Mouse (Mus musculus): ENCODE data around the gene Utrn. TPM values are rescaled to one million over a fixed set of nuclear protein-coding genes. Genes with fewer than 3 reads are reported as not detected.

Gene Utrn
- polyA plus RNA-seq, 1 experiment from 2014 or later: 89.8 TPM

DNA sequence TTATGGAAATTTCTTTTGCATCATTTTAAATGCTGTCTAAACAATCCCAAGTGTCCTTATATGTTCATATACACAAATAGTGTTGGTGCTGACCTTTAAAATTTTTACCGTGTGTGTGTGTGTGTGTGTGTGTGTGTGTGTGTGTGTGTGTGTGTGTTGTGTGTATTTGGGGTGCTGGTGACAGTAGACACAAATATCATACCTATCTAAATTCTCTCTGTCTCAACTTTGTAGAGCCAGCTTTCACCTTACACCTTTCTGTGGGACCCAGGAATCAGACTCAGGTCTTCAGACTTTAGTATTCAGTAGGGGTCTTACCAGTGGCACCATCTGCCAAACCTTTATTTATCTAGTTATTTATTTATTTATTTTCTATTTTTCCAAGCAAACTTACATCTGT lies 681 bp upstream of the Utrn start:
- Histone ChIP-seq H3K27ac (replicated peaks) (no peak overlapping the region), H3K4me1 (peaks cover 13% of the 10 kb centered on the region), H3K27me3 (no peaks in the 10 kb centered on the region), H3K9ac (no peak overlapping the region), H3K4me2 (replicated peaks) (peak overlapping the region; percentile 86), H3K9me3 (replicated peaks) (no peaks in the 10 kb centered on the region), H3K4me3 (replicated peaks) (peak overlapping the region; percentile 78), H3K36me3 (no peaks in the 10 kb centered on the region)
- no peak for ATAC-seq (ENCODE audit: insufficient number of reproducible peaks, low FRiP score, low TSS enrichment, low read depth)
- 22% methylated on average over 1 of the region's 1 CpGs for WGBS

DNA sequence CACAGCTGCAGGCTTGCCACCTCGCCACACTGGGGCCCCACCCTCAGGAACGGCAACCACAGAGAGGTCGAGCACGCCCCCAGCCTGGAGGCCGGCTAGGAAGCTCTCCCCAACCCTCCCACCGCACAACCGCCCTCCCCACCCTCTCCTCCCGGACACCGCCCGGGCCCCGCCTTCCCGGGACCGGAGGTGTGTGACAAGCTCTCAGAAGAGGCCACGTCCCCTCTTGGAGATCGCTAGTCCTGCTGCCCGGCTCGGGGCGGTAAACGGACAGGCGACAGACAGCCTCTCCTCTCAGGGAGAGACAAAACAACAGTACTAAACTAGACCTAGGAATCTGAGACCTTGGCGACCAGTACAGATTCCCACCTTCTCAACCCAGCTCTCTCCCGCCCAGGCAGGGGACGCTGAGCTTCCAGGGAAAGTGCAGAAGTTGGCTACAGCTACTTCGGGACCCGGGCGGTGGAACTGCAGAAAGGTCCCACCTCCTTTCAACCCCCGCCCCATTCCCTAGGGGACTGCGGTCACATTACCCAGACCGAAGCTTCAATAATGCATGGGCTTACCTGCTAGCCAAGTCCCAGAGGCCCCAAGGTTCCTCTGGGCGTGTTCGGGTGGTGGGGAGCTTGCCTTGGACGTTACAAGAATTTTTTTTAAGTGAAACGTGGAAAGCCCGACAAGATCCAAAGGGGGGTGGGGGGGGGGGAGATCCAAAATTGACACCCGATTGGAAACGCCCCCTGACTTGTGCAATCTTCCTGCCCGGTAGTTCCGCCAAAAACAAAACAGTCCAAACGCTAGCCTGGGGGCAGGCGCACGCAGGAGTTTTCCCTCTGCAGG lies 756 bp downstream of the Utrn start:
- peak overlapping the region; percentile 95 for H3K27ac ChIP-seq (replicated peaks)
- ATAC-seq (ENCODE audit: insufficient number of reproducible peaks, low FRiP score, low TSS enrichment, low read depth): peak; percentile 84
- H3K36me3 ChIP-seq: no peaks in the 10 kb centered on the region
- H3K4me1 ChIP-seq: peaks cover 13% of the 10 kb centered on the region
- H3K4me3 ChIP-seq (replicated peaks): peak overlapping the region; percentile 78
- H3K9ac ChIP-seq: peak overlapping the region; percentile 81
- H3K9me3 ChIP-seq (replicated peaks): no peaks in the 10 kb centered on the region
- 0% methylated on average over 41 of the region's 41 CpGs for WGBS
- peak overlapping the region; percentile 86 for H3K4me2 ChIP-seq (replicated peaks)
- H3K27me3 ChIP-seq: no peaks in the 10 kb centered on the region

DNA sequence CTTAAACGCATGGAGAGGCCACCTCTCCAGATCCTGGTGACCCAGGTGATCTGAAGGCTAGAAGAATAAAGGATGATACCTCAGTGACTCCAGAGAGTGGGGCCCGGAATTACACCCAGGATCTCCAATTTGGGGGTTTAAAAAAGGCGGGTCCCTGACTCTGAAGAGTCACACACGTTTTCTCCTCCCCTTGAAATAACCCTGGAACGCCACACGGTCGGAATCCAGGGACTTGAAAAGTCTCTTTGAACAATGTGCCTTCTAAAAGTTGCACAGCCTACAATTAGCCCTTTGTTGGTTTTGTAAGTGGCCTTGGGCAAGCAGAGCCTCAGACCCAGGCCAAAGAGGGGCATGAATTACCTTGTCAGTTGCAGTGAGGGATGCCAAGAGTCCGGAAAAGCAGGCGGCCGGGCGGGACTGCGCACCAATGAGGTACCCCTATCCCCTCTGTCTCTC lies 1.4 kb downstream of the Utrn start:
- Histone ChIP-seq H3K36me3 (no peaks in the 10 kb centered on the region), H3K4me3 (replicated peaks) (peak overlapping the region; percentile 78), H3K9ac (peak overlapping the region; percentile 81), H3K4me1 (peaks cover 13% of the 10 kb centered on the region), H3K4me2 (replicated peaks) (peak overlapping the region; percentile 86), H3K9me3 (replicated peaks) (no peaks in the 10 kb centered on the region), H3K27ac (replicated peaks) (peak overlapping the region; percentile 95), H3K27me3 (no peaks in the 10 kb centered on the region)
- 0% methylated on average over 12 of the region's 12 CpGs for WGBS
- ATAC-seq (ENCODE audit: insufficient number of reproducible peaks, low FRiP score, low TSS enrichment, low read depth): no peak; the same call in 1 of the 2 replicates

DNA sequence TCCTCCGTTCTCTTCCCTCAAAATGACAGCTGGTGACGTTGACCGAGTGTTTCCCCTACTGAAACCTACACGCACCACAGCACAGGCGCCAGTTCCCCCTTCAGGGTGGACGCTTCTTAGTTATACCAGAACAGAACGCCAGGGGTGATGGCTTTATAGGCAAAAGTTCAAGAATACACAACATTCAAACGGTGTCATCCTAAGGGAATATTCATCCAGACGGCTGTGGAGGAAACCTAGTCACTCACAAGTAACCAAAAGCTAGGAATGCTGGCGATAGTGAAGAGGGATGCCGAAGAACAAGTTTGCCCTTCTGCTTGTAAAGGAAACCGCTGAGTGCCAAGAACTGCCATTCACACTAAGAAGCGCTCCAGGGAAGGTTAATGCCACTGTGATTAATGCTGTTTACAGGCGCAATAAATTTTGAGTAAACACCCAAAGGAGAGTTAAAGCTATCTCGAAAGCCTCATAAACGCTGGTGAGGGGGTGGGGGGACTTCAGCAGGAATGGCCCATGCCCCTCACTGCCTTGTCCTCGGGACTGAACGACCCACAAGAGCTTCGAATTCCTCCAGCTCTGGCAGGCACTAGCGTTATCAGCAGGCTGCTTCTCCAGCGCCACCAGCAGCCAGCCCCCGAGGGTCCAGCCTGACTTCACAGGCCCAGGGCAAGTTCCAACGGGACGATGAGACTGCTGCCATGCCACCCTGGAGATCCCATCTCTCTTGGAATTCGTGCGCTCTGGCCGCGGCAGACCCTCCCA lies 2.0 kb downstream of the Utrn start:
- peak overlapping the region; percentile 81 for H3K9ac ChIP-seq
- no peak for ATAC-seq (ENCODE audit: insufficient number of reproducible peaks, low FRiP score, low TSS enrichment, low read depth)
- peak overlapping the region; percentile 95 for H3K27ac ChIP-seq (replicated peaks)

DNA sequence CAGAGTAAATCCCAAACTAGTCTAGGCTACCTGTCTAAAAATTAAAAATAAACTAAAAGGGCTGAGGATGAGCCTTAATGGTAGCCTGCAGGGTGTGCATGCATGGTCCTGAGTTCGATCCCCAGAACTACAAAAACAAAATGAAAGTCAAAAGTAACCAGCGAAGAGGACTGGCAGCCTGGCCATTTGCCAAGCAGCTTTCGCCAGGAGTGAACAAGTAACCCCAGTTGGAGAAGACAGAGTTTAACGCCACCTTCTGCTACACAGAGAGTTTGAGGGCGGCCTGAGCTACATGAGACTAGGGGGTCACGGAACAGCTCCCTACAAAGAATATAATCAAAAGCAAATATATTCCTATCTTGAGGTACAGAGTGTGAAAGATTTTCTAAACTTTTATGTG lies 4.0 kb downstream of the Utrn start:
- no peak overlapping the region for H3K27ac ChIP-seq (replicated peaks)
- peaks cover 8% of the 10 kb centered on the region; the same call in 1 of the 2 replicates for H3K36me3 ChIP-seq
- WGBS: 79% methylated on average over 6 of the region's 6 CpGs
- H3K4me1 ChIP-seq: peaks cover 19% of the 10 kb centered on the region
- H3K27me3 ChIP-seq: no peaks in the 10 kb centered on the region
- H3K9ac ChIP-seq: no peak overlapping the region
- H3K9me3 ChIP-seq (replicated peaks): no peaks in the 10 kb centered on the region
- H3K4me3 ChIP-seq (replicated peaks): no peak overlapping the region
- no peak for ATAC-seq (ENCODE audit: insufficient number of reproducible peaks, low FRiP score, low TSS enrichment, low read depth)
- no peak overlapping the region for H3K4me2 ChIP-seq (replicated peaks)

More for the DNA sequence above, 2.0 kb downstream of the Utrn start:
- H3K4me2 ChIP-seq (replicated peaks): peak overlapping the region; percentile 86
- peak overlapping the region; percentile 78 for H3K4me3 ChIP-seq (replicated peaks)
- no peaks in the 10 kb centered on the region for H3K9me3 ChIP-seq (replicated peaks)
- no peaks in the 10 kb centered on the region for H3K36me3 ChIP-seq
- no peaks in the 10 kb centered on the region for H3K27me3 ChIP-seq
- peaks cover 13% of the 10 kb centered on the region for H3K4me1 ChIP-seq
- WGBS: 3% methylated on average over 28 of the region's 28 CpGs

DNA sequence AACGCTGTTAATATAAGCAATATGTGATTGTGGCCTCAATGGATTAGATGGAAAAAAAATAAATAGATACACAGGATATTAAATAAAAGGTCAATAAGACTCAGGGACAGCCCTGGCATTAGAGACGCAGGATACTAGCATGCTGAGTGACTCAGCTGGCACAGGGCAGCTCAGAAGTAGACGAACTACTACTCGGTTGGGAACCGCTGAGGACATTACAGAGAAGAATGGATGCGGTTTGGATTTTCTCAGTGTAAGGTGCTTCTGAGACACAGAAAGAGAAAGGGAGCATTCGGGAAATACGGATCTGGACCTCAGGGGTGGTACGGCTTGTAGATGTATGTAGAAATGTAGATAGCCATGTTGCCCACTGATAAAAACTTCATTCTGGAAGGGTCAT lies 5.6 kb downstream of the Utrn start:
- no peaks in the 10 kb centered on the region for H3K27me3 ChIP-seq
- no peak overlapping the region for H3K9ac ChIP-seq
- H3K4me3 ChIP-seq (replicated peaks): no peak overlapping the region
- no peak overlapping the region for H3K27ac ChIP-seq (replicated peaks)
- no peaks in the 10 kb centered on the region for H3K9me3 ChIP-seq (replicated peaks)
- H3K36me3 ChIP-seq: peaks cover 11% of the 10 kb centered on the region; the same call in 1 of the 2 replicates
- 91% methylated on average over 9 of the region's 9 CpGs for WGBS
- no peak overlapping the region for H3K4me2 ChIP-seq (replicated peaks)
- peaks cover 19% of the 10 kb centered on the region for H3K4me1 ChIP-seq
- ATAC-seq (ENCODE audit: insufficient number of reproducible peaks, low FRiP score, low TSS enrichment, low read depth): no peak

DNA sequence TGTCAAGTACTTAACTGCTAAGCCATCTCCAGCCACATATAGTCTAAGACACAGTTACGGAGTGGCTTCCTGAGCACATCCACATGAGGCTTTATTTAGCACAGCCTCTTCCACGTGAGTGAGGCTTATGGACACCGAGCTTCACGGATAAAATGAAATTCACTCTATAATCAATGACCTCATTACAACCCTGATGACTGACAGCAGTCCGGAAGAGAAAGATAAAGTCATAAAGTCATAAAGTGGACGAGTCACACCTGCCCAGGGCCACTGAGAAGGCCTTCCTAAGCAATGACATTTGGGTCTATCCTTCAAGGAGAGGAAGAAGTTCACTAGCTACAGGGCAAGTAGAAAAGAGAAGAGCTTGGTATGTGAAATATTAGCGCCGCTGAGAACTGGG lies 7.1 kb downstream of the Utrn start:
- Histone ChIP-seq H3K4me2 (replicated peaks) (no peak overlapping the region), H3K9me3 (replicated peaks) (no peaks in the 10 kb centered on the region), H3K9ac (no peak overlapping the region), H3K36me3 (peaks cover 11% of the 10 kb centered on the region; the same call in 1 of the 2 replicates), H3K4me3 (replicated peaks) (no peak overlapping the region), H3K27me3 (no peaks in the 10 kb centered on the region), H3K27ac (replicated peaks) (no peak overlapping the region), H3K4me1 (peaks cover 13% of the 10 kb centered on the region)
- no peak for ATAC-seq (ENCODE audit: insufficient number of reproducible peaks, low FRiP score, low TSS enrichment, low read depth)
- 77% methylated on average over 8 of the region's 8 CpGs for WGBS

DNA sequence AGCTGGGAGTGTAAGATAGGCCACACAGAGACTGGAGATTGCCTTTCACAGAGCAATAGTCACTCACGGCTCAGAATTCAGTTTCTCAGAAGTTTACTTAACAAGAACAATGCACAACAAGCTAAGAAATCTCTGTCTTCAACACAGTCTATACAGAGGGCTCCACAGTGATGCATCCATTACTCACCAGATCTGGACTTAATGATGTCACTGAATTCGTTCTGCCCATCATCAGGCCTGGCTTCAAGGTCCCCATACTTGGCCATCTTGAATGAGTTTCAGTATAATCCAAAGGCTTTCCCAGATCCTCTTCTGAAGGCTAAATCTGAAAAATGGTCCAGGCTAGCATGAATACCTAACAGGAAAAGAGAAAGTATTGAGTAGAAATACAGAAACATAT lies 7.8 kb downstream of the Utrn start:
- no peak overlapping the region for H3K4me2 ChIP-seq (replicated peaks)
- H3K9me3 ChIP-seq (replicated peaks): no peaks in the 10 kb centered on the region
- no peaks in the 10 kb centered on the region for H3K27me3 ChIP-seq
- H3K36me3 ChIP-seq: peaks cover 12% of the 10 kb centered on the region; the same call in 1 of the 2 replicates
- H3K4me1 ChIP-seq: peaks cover 7% of the 10 kb centered on the region; the same call in 1 of the 2 replicates
- no peak for ATAC-seq (ENCODE audit: insufficient number of reproducible peaks, low FRiP score, low TSS enrichment, low read depth)
- H3K9ac ChIP-seq: no peak overlapping the region
- WGBS: 66% methylated on average over 2 of the region's 2 CpGs
- no peak overlapping the region for H3K4me3 ChIP-seq (replicated peaks)
- H3K27ac ChIP-seq (replicated peaks): no peak overlapping the region

DNA sequence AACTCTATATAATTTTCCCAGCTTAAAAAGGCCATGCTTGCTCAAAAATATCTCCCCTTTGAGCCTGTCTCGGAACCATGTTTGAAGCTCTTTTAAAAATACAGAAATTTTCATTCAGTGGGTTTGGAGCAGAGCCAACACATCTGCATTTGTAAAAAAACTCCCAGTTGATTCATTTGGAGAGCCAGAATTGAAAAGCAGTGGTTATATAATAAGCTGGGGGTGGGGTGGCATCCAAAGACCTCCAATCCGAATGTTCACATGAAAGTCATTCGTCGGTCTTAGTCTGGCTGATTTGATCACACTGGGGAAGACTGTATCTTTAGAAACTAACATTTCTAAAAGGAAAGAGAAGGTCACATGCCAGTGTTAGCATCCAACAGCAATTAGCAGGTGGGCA lies 8.4 kb downstream of the Utrn start:
- H3K4me1 ChIP-seq: peaks cover 7% of the 10 kb centered on the region; the same call in 1 of the 2 replicates
- H3K27ac ChIP-seq (replicated peaks): no peak overlapping the region
- no peaks in the 10 kb centered on the region for H3K27me3 ChIP-seq
- no peak for ATAC-seq (ENCODE audit: insufficient number of reproducible peaks, low FRiP score, low TSS enrichment, low read depth)
- H3K9me3 ChIP-seq (replicated peaks): no peaks in the 10 kb centered on the region
- no peak overlapping the region for H3K4me2 ChIP-seq (replicated peaks)
- 37% methylated on average over 4 of the region's 4 CpGs for WGBS
- no peak overlapping the region for H3K4me3 ChIP-seq (replicated peaks)
- H3K9ac ChIP-seq: no peak overlapping the region
- H3K36me3 ChIP-seq: peaks cover 14% of the 10 kb centered on the region; the same call in 1 of the 2 replicates

DNA sequence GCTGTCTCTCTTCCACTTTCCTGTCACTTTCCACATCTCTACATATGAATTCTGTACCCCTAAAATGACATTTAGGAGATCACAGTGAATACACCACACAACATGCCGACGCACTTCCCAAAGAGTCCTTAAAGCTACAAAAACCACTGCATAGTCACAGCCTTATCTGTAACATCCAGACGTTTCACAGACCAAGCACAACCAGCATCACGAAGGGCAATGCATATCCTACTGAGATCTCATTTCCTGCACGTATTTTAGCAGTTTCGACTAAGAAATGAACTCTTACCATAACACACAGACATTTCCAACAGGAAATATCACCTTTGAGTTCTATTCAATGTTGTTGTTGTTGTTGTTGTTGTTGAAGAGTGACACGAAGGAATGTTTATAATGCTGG lies 8.8 kb downstream of the Utrn start:
- Histone ChIP-seq H3K9ac (no peak overlapping the region), H3K27me3 (no peaks in the 10 kb centered on the region), H3K27ac (replicated peaks) (no peak overlapping the region), H3K4me3 (replicated peaks) (no peak overlapping the region), H3K4me2 (replicated peaks) (no peak overlapping the region), H3K4me1 (peaks cover 7% of the 10 kb centered on the region; the same call in 1 of the 2 replicates), H3K9me3 (replicated peaks) (no peaks in the 10 kb centered on the region), H3K36me3 (peaks cover 14% of the 10 kb centered on the region; the same call in 1 of the 2 replicates)
- no peak for ATAC-seq (ENCODE audit: insufficient number of reproducible peaks, low FRiP score, low TSS enrichment, low read depth)
- WGBS: 69% methylated on average over 7 of the region's 7 CpGs

DNA sequence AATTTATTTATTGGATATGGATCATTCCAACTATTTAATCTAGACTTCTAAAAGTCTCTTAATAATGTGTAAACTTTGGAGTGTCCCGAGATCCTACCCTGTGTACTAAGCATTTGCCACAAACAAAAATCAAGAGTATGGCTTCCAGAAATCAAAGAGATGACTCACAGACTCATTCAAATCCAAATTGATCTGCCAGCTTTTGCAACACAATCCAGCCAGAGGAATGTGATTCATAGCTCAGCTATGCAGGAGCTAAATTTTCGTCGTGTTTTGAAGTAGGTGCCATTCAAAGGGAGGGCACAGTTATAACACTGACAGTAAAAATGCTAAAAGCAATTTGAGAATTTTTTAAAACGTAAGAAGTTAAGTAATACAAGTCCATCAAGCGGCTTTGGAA lies 11.1 kb downstream of the Utrn start:
- Histone ChIP-seq H3K36me3 (peaks cover 14% of the 10 kb centered on the region; the same call in 1 of the 2 replicates), H3K4me2 (replicated peaks) (no peak overlapping the region), H3K27ac (replicated peaks) (no peak overlapping the region), H3K4me1 (peaks cover 17% of the 10 kb centered on the region), H3K9me3 (replicated peaks) (no peaks in the 10 kb centered on the region), H3K27me3 (no peaks in the 10 kb centered on the region), H3K4me3 (replicated peaks) (no peak overlapping the region), H3K9ac (no peak overlapping the region)
- ATAC-seq (ENCODE audit: insufficient number of reproducible peaks, low FRiP score, low TSS enrichment, low read depth): no peak
- WGBS: 44% methylated on average over 5 of the region's 5 CpGs

Data from embryonic facial prominence, embryonic 15.5 days (tissue).